Mouse (Mus musculus): ENCODE results near the gene Thy1. TPM values are rescaled to one million over a fixed set of nuclear protein-coding genes. Genes with fewer than 3 reads are reported as not detected.
A peak's percentile ranks its signal among the peaks of the same experiment; 100 is the strongest.

Thy1 gene
- polyA plus RNA-seq, 1 experiment from 2014 or later: 2.7 TPM

DNA sequence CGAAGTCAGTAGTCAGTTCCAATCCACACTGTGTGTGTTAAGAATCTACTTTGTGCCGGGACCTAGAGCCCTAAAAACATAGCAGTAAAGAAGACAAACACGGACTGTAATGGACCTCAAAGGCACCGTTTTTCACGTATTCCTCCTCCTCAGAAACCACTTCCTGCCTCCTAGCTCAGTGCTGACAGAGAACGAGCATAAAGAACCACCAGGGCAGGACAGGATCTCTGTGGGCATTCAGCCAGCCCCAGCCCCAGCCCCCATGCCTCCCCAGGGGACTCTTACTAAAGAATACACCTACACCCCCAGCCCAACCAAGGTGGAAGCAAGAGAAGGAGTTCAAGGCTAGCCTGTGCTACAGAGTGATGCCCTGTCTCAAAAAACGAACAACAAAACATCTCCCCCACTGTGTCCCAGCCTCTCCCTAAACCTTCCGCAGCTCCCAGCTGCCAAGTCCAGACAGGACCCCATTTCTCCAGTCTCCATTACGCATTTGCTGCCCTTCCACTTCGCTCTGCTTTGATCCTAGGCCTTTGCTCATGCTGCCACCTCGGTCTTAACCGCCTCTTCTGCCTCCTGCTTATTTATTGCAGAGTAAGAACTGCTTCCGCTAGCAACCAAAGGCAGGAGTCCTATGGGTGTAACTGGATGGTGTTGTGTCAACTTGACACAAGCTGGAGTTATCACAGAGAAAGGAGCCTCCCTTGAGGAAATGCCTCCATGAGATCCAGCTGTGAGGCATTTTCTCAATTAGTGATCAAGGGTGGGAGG, 9.0 kb upstream of the Thy1 start:
- H3K4me1 ChIP-seq (ENCODE audit: control insufficient read depth in 2 of 2, insufficient read depth in 2 of 2, low read length in 2 of 2): no peaks in the 10 kb centered on the region
- ATAC-seq (ENCODE audit: insufficient number of reproducible peaks, insufficient read depth, low FRiP score, low read depth): no peak
- H3K27ac ChIP-seq (replicated peaks in 1 of 2; ENCODE audit: control insufficient read depth in 1 of 2, insufficient read depth in 1 of 2, low read depth in 2 of 2, low read length in 2 of 2): no peak overlapping the region
- WGBS: 53% methylated on average over 13 of the region's 13 CpGs
- no peak overlapping the region for H3K4me3 ChIP-seq (ENCODE audit: control insufficient read depth in 1 of 2, insufficient read depth in 1 of 2, low read depth in 1 of 2, low read length in 2 of 2)
- no peaks in the 10 kb centered on the region for H3K36me3 ChIP-seq (ENCODE audit: control insufficient read depth, insufficient read depth, low read length)
- H3K9me3 ChIP-seq (ENCODE audit: control insufficient read depth, low read length): no peaks in the 10 kb centered on the region
- H3K4me2 ChIP-seq (ENCODE audit: low read length): no peak overlapping the region
- H3K27me3 ChIP-seq (ENCODE audit: control insufficient read depth, insufficient read depth, low read length): no peaks in the 10 kb centered on the region
- no peak overlapping the region for H3K9ac ChIP-seq (ENCODE audit: low read length)

DNA sequence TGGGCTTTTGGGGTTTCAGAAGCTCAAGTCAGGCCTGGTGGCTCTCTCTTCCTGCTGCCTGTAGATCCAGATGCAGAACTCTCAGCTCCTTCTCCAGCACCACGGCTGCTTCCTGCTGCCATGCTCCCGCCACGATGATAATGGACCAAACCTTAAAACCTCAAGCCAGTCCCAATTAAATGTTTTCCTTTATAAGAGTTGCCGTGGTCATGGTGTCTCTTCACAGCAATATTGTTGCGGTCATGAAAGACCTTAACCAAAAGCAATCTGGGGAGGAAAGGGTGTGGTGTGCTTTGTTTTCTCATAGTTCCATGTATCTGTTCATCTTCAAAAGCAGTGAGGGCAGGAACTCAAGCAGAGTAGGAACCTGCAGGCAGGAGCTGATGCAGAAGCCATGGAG, 6.1 kb upstream of the Thy1 start:
- no peak overlapping the region for H3K27ac ChIP-seq (replicated peaks in 1 of 2; ENCODE audit: control insufficient read depth in 1 of 2, insufficient read depth in 1 of 2, low read depth in 2 of 2, low read length in 2 of 2)
- H3K9ac ChIP-seq (ENCODE audit: low read length): no peak overlapping the region
- no peaks in the 10 kb centered on the region for H3K9me3 ChIP-seq (ENCODE audit: control insufficient read depth, low read length)
- H3K4me3 ChIP-seq (ENCODE audit: control insufficient read depth in 1 of 2, insufficient read depth in 1 of 2, low read depth in 1 of 2, low read length in 2 of 2): no peak overlapping the region
- ATAC-seq (ENCODE audit: insufficient number of reproducible peaks, insufficient read depth, low FRiP score, low read depth): no peak
- no peaks in the 10 kb centered on the region for H3K36me3 ChIP-seq (ENCODE audit: control insufficient read depth, insufficient read depth, low read length)
- WGBS: 86% methylated on average over 5 of the region's 5 CpGs
- H3K4me2 ChIP-seq (ENCODE audit: low read length): no peak overlapping the region
- peaks cover 8% of the 10 kb centered on the region for H3K27me3 ChIP-seq (ENCODE audit: control insufficient read depth, insufficient read depth, low read length)
- H3K4me1 ChIP-seq (ENCODE audit: control insufficient read depth in 2 of 2, insufficient read depth in 2 of 2, low read length in 2 of 2): no peaks in the 10 kb centered on the region

DNA sequence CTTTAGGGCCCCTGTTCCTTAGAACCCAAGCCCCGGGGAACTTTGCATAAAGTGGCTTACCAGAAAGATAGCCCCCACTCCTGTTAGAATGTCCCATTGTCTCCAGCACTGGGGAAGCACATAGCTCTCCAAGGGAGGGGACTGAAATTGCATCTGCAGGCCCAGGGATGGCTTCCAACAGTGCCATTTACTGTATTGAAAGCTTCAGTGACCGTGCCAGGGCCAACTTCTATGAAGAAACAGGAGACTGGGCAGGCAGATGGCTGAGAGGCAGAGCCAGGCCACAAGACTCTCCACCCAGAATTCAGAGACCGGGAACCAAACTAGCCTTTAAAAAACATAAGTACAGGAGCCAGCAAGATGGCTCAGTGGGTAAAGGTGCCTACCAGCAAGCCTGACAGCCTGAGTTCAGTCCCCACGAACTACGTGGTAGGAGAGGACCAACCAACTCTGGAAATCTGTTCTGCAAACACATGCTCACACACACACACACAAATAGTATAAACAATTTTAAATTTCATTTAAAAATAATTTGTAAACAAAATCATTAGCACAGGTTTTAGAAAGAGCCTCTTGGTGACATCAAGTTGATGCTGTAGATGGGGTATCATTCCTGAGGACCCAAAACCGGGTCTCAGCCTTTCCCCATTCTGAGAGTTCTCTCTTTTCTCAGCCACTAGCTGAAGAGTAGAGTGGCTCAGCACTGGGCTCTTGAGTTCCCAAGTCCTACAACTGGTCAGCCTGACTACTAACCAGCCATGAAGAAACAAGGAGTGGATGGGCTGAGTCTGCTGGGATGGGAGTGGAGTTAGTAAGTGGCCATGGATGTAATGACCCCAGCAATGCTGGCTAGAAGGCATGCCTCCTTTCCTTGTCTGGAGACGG, 1.4 kb upstream of the Thy1 start:
- H3K9ac ChIP-seq (ENCODE audit: low read length): no peak overlapping the region
- WGBS: 79% methylated on average over 7 of the region's 7 CpGs
- H3K4me3 ChIP-seq (ENCODE audit: control insufficient read depth in 1 of 2, insufficient read depth in 1 of 2, low read depth in 1 of 2, low read length in 2 of 2): no peak overlapping the region
- no peak overlapping the region for H3K27ac ChIP-seq (replicated peaks in 1 of 2; ENCODE audit: control insufficient read depth in 1 of 2, insufficient read depth in 1 of 2, low read depth in 2 of 2, low read length in 2 of 2)
- no peak for ATAC-seq (ENCODE audit: insufficient number of reproducible peaks, insufficient read depth, low FRiP score, low read depth)
- H3K36me3 ChIP-seq (ENCODE audit: control insufficient read depth, insufficient read depth, low read length): no peaks in the 10 kb centered on the region
- H3K27me3 ChIP-seq (ENCODE audit: control insufficient read depth, insufficient read depth, low read length): peaks cover 45% of the 10 kb centered on the region
- no peak overlapping the region for H3K4me2 ChIP-seq (ENCODE audit: low read length)
- H3K4me1 ChIP-seq (ENCODE audit: control insufficient read depth in 2 of 2, insufficient read depth in 2 of 2, low read length in 2 of 2): peaks cover 8 to 14% of the 10 kb centered on the region in 2 experiments; a peak in 3 of 4 replicates
- no peaks in the 10 kb centered on the region for H3K9me3 ChIP-seq (ENCODE audit: control insufficient read depth, low read length)

DNA sequence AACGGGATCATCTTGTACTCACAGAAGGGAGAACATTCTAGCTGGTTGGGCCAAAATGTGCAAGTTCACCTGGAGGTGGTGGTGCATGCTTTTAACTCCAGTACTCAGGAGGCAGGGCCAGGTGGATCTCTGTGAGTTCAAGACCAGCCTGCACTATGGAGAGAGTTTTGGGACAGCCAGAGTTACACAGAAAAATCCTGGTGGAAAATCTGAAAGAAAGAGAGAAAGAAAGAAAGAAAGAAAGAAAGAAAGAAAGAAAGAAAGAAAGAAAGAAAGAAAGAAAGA, 846 bp upstream of the Thy1 start:
- Histone ChIP-seq H3K36me3 (ENCODE audit: control insufficient read depth, insufficient read depth, low read length) (no peaks in the 10 kb centered on the region), H3K27me3 (ENCODE audit: control insufficient read depth, insufficient read depth, low read length) (peaks cover 45% of the 10 kb centered on the region), H3K4me2 (ENCODE audit: low read length) (no peak overlapping the region), H3K9ac (ENCODE audit: low read length) (no peak overlapping the region), H3K4me1 (ENCODE audit: control insufficient read depth in 2 of 2, insufficient read depth in 2 of 2, low read length in 2 of 2) (peaks cover 8 to 14% of the 10 kb centered on the region in 2 experiments; a peak in 3 of 4 replicates), H3K27ac (replicated peaks in 1 of 2; ENCODE audit: control insufficient read depth in 1 of 2, insufficient read depth in 1 of 2, low read depth in 2 of 2, low read length in 2 of 2) (no peak overlapping the region), H3K9me3 (ENCODE audit: control insufficient read depth, low read length) (no peaks in the 10 kb centered on the region), H3K4me3 (ENCODE audit: control insufficient read depth in 1 of 2, insufficient read depth in 1 of 2, low read depth in 1 of 2, low read length in 2 of 2) (no peak overlapping the region)
- WGBS: 92% methylated on average over 1 of the region's 1 CpGs
- no peak for ATAC-seq (ENCODE audit: insufficient number of reproducible peaks, insufficient read depth, low FRiP score, low read depth)

DNA sequence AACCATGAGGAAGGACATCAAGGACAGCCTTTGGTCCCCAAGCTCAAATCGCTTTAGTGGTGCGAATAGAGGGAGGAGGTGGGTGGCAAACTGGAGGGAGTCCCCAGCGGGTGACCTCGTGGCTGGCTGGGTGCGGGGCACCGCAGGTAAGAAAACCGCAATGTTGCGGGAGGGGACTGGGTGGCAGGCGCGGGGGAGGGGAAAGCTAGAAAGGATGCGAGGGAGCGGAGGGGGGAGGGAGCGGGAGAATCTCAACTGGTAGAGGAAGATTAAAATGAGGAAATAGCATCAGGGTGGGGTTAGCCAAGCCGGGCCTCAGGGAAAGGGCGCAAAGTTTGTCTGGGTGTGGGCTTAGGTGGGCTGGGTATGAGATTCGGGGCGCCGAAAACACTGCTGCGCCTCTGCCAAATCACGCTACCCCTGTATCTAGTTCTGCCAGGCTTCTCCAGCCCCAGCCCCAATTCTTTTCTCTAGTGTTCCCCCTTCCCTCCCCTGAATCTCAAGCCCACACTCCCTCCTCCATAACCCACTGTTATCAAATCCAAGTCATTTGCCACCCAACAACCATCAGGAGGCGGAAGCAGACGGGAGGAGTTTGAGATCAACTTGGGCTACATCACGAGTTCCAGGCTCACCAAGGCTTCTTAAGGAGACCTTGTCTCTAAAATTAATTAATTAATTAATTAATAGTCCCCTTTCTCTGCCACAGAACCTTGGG, 683 bp downstream of the Thy1 start:
- H3K9ac ChIP-seq (ENCODE audit: low read length): no peak overlapping the region
- WGBS: 2% methylated on average over 22 of the region's 23 CpGs
- peaks cover 45% of the 10 kb centered on the region for H3K27me3 ChIP-seq (ENCODE audit: control insufficient read depth, insufficient read depth, low read length)

DNA sequence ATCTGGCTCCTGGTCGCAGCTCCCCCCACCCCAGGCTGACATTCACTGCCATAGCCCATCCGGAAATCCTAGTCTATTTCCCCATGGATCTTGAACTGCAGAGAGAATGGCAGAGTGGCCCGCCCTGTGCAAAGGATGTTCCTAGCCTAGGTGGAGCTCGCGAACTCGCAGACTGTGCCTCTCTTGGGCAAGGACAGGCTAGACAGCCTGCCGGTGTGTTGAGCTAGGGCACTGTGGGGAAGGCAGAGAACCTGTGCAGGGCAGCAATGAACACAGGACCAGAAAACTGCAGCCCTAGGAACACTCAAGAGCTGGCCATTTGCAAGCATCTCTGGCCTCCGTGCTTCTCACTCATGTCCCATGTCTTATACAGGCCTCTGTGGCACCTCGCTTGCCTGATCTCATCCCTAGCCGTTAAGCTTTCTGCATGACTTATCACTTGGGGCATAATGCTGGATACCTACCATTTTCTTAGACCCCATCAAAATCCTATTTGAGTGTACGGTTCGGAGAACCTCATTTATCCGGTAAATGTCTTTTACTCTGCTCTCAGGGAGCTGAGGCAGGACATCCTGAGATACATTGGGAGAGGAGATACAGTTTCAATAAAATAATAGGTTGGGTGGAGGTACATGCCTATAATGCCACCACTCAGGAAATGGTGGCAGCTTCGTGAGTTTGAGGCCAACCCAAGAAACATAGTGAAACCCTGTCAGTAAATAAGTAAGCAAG, 1.4 kb downstream of the Thy1 start:
- Histone ChIP-seq H3K27me3 (ENCODE audit: control insufficient read depth, insufficient read depth, low read length) (peaks cover 45% of the 10 kb centered on the region), H3K4me1 (ENCODE audit: control insufficient read depth in 2 of 2, insufficient read depth in 2 of 2, low read length in 2 of 2) (peaks cover 8 to 14% of the 10 kb centered on the region in 2 experiments; a peak in 3 of 4 replicates), H3K9me3 (ENCODE audit: control insufficient read depth, low read length) (no peaks in the 10 kb centered on the region), H3K4me3 (ENCODE audit: control insufficient read depth in 1 of 2, insufficient read depth in 1 of 2, low read depth in 1 of 2, low read length in 2 of 2) (peak overlapping the region in 1 of 2 experiments; percentile 36; a peak in 1 of 4 replicates), H3K36me3 (ENCODE audit: control insufficient read depth, insufficient read depth, low read length) (no peaks in the 10 kb centered on the region), H3K9ac (ENCODE audit: low read length) (no peak overlapping the region), H3K27ac (replicated peaks in 1 of 2; ENCODE audit: control insufficient read depth in 1 of 2, insufficient read depth in 1 of 2, low read depth in 2 of 2, low read length in 2 of 2) (no peak overlapping the region), H3K4me2 (ENCODE audit: low read length) (peak overlapping the region; percentile 65)
- 39% methylated on average over 14 of the region's 14 CpGs for WGBS
- ATAC-seq (ENCODE audit: insufficient number of reproducible peaks, insufficient read depth, low FRiP score, low read depth): no peak

More for the DNA sequence above, 683 bp downstream of the Thy1 start:
- no peak for ATAC-seq (ENCODE audit: insufficient number of reproducible peaks, insufficient read depth, low FRiP score, low read depth)
- Histone ChIP-seq H3K4me2 (ENCODE audit: low read length) (peak overlapping the region; percentile 65), H3K4me3 (ENCODE audit: control insufficient read depth in 1 of 2, insufficient read depth in 1 of 2, low read depth in 1 of 2, low read length in 2 of 2) (peak overlapping the region; percentile 36 to 37), H3K27ac (replicated peaks in 1 of 2; ENCODE audit: control insufficient read depth in 1 of 2, insufficient read depth in 1 of 2, low read depth in 2 of 2, low read length in 2 of 2) (no peak overlapping the region), H3K9me3 (ENCODE audit: control insufficient read depth, low read length) (no peaks in the 10 kb centered on the region), H3K36me3 (ENCODE audit: control insufficient read depth, insufficient read depth, low read length) (no peaks in the 10 kb centered on the region), H3K4me1 (ENCODE audit: control insufficient read depth in 2 of 2, insufficient read depth in 2 of 2, low read length in 2 of 2) (peaks cover 8 to 14% of the 10 kb centered on the region in 2 experiments; a peak in 3 of 4 replicates)

Data from heart, embryonic 14.5 days (tissue).